Mouse (Mus musculus) cortical plate, adult 2 months (tissue): ENCODE measurements around the gene Gpr152. TPM values are rescaled to one million over a fixed set of nuclear protein-coding genes. Genes with fewer than 3 reads are reported as not detected.

ENCODE experiments used
- H3K27ac ChIP-seq: fragments of 200-500 bp; 2 replicates; pipeline ENCODE4 v1.5.1; 2012; ENCODE audit warnings: low read length, control low read depth, inconsistent platforms; ENCODE audit not compliant: insufficient read depth
- H3K4me1 ChIP-seq: fragments of 200-500 bp; 2 replicates; pipeline ENCODE4 v1.6.1; 2011; ENCODE audit warnings: low read length; ENCODE audit not compliant: control insufficient read depth, insufficient read depth
- H3K4me3 ChIP-seq: fragments of 200-500 bp; 2 replicates; pipeline ENCODE4 v1.5.1; 2011; ENCODE audit warnings: mild to moderate bottlenecking, low read length, control low read depth; ENCODE audit not compliant: insufficient read depth
- CTCF ChIP-seq: fragments of 200-500 bp; IDR thresholded peaks from 2 replicates; pipeline ENCODE4 v1.5.1; 2011; ENCODE audit warnings: mild to moderate bottlenecking, control low read depth, low read length; ENCODE audit not compliant: insufficient read depth; ENCODE audit errors: extremely low read depth
- POLR2A ChIP-seq: fragments of 200-500 bp; IDR thresholded peaks from 2 replicates; pipeline ENCODE4 v1.6.1; 2011; ENCODE audit warnings: mild to moderate bottlenecking, low read length, control low read depth; ENCODE audit not compliant: insufficient read depth; ENCODE audit errors: extremely low read depth
- polyA plus RNA-seq: library from polyadenylated mRNA; depleted of rRNA; stranded (reverse); fragments of >200 nt; gene quantifications from 2 replicates; pipeline ENCODE4 v1.2.3, GENCODE M21; 2012

Gene Gpr152
- polyA plus RNA-seq, 1 experiment, result 0.04 TPM

GRCm38 (mm10) chr19:4098426-4098825 lies 41.2 kb upstream of the Gpr152 start:
- TF ChIP-seq CTCF (no peak), POLR2A (no peak)
- H3K4me1 ChIP-seq, result no peaks in the 10 kb centered on the region
- H3K4me3 ChIP-seq, result no peak overlapping the region
- no peak overlapping the region for H3K27ac ChIP-seq

- Histone ChIP-seq H3K4me3 (no peak overlapping the region; the same call in 1 of the 2 replicates), H3K4me1 (no peaks in the 10 kb centered on the region), H3K27ac (no peak overlapping the region)
- TF ChIP-seq POLR2A, result no peak; the same call in 1 of the 2 replicates
- TF ChIP-seq CTCF, result peak; percentile 86
These were observed 40.5 kb upstream of the Gpr152 start for GRCm38 (mm10) chr19:4099056-4099455.

GRCm38 (mm10) chr19:4099837-4100717 lies 39.5 kb upstream of the Gpr152 start, which contains the start of gene Pitpnm1:
Gene Pitpnm1 (plus strand): TSS chr19:4099998.
- H3K4me1 ChIP-seq, result no peaks in the 10 kb centered on the region
- H3K4me3 ChIP-seq, result peak within 1 kb of the TSS; percentile 95
- TF ChIP-seq POLR2A, result no peak
- TF ChIP-seq CTCF, result no peak
- peak within 1 kb of the TSS; percentile 87 for H3K27ac ChIP-seq

- TF ChIP-seq CTCF (no peak), POLR2A (peak; percentile 46; the same call in 1 of the 2 replicates)
- H3K27ac ChIP-seq, result peak overlapping the region; percentile 87
- H3K4me3 ChIP-seq, result peak overlapping the region; percentile 95
- H3K4me1 ChIP-seq, result no peaks in the 10 kb centered on the region
These were observed 38.8 kb upstream of the Gpr152 start for GRCm38 (mm10) chr19:4100718-4101261.

- peak overlapping the region; percentile 95 for H3K4me3 ChIP-seq
- TF ChIP-seq POLR2A (no peak), CTCF (no peak)
- H3K4me1 ChIP-seq, result no peaks in the 10 kb centered on the region
- H3K27ac ChIP-seq, result no peak overlapping the region
These were observed 38.1 kb upstream of the Gpr152 start for GRCm38 (mm10) chr19:4101466-4101865.

- TF ChIP-seq CTCF, result no peak
- no peak for TF ChIP-seq POLR2A
- Histone ChIP-seq H3K4me3 (peak overlapping the region; percentile 95; the same call in 1 of the 2 replicates), H3K27ac (no peak overlapping the region), H3K4me1 (no peaks in the 10 kb centered on the region)
These were observed 37.5 kb upstream of the Gpr152 start for GRCm38 (mm10) chr19:4102049-4102448.

GRCm38 (mm10) chr19:4102626-4103025 lies 37.0 kb upstream of the Gpr152 start:
- Histone ChIP-seq H3K27ac (no peak overlapping the region), H3K4me1 (no peaks in the 10 kb centered on the region), H3K4me3 (no peak overlapping the region)
- TF ChIP-seq POLR2A, result no peak
- TF ChIP-seq CTCF, result no peak

GRCm38 (mm10) chr19:4103294-4103693 lies 36.3 kb upstream of the Gpr152 start:
- Histone ChIP-seq H3K4me3 (no peak overlapping the region), H3K4me1 (no peaks in the 10 kb centered on the region), H3K27ac (no peak overlapping the region)
- no peak for TF ChIP-seq POLR2A
- no peak for TF ChIP-seq CTCF

- no peak overlapping the region for H3K4me3 ChIP-seq
- TF ChIP-seq CTCF (no peak), POLR2A (no peak)
- H3K4me1 ChIP-seq, result no peaks in the 10 kb centered on the region
- no peak overlapping the region for H3K27ac ChIP-seq
These were observed 35.8 kb upstream of the Gpr152 start for GRCm38 (mm10) chr19:4103792-4104191.
